Mouse (Mus musculus): ENCODE data around the gene Nop53. TPM values are rescaled to one million over a fixed set of nuclear protein-coding genes. Genes with fewer than 3 reads are reported as not detected.
A peak's percentile ranks its signal among the peaks of the same experiment; 100 is the strongest.

The Nop53 gene
- polyA plus RNA-seq, 1 experiment = 134 TPM

DNA sequence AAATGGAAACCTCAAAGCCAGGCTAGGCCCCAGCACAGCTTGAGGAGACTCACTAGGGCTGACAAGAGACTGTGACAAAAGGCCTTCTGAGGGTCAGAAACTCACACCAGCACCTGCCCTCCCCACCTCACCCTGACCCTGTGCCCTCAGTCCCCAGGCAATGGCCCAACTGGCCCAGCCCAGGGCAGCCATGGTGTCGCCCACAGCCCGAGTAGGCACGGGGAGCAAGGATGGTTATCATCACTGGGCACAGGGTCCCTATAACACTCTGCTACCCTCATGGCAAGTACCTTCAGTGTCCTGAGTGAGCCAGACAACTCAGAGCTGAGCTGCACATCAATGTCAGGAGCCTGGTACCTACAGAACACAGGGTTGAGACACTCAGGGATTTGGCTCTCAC lies 7.3 kb downstream of the Nop53 start:
- TF ChIP-seq POLR2A (IDR thresholded peaks at IDR 0.05; ENCODE audit: borderline replicate concordance, extremely low read depth, insufficient read depth, insufficient read length, poor library complexity, severe bottlenecking) (no peak), CTCF (IDR thresholded peaks at IDR 0.05; ENCODE audit: borderline replicate concordance, extremely low read depth, insufficient read depth, insufficient read length) (no peak)

DNA sequence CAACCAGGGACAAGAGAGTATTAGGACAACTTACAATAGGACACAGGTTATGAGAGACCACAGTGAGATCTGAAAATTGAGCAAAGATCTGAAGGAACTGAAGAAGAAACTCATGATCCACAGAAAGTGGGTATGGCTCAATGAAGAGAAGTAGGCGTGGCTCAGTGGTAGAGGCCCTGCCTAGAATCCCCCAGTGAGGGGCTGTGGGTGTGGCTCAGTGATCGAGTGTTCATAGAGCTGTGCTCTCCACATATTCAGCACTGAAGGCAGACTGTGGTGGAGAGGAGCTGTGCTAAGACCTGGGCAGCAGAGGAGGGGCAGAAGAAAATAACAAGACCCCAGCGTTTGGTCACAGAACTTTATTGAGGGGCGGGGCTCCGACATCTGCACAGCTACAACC lies 8.4 kb downstream of the Nop53 start:
- DNase-seq (ENCODE audit: low read depth) = no peak
- TF ChIP-seq POLR2A (IDR thresholded peaks at IDR 0.05; ENCODE audit: borderline replicate concordance, extremely low read depth, insufficient read depth, insufficient read length, poor library complexity, severe bottlenecking) (no peak), CTCF (IDR thresholded peaks at IDR 0.05; ENCODE audit: borderline replicate concordance, extremely low read depth, insufficient read depth, insufficient read length) (no peak)

More for the DNA sequence above, 7.3 kb downstream of the Nop53 start:
- DNase-seq (ENCODE audit: low read depth) = no peak

DNA sequence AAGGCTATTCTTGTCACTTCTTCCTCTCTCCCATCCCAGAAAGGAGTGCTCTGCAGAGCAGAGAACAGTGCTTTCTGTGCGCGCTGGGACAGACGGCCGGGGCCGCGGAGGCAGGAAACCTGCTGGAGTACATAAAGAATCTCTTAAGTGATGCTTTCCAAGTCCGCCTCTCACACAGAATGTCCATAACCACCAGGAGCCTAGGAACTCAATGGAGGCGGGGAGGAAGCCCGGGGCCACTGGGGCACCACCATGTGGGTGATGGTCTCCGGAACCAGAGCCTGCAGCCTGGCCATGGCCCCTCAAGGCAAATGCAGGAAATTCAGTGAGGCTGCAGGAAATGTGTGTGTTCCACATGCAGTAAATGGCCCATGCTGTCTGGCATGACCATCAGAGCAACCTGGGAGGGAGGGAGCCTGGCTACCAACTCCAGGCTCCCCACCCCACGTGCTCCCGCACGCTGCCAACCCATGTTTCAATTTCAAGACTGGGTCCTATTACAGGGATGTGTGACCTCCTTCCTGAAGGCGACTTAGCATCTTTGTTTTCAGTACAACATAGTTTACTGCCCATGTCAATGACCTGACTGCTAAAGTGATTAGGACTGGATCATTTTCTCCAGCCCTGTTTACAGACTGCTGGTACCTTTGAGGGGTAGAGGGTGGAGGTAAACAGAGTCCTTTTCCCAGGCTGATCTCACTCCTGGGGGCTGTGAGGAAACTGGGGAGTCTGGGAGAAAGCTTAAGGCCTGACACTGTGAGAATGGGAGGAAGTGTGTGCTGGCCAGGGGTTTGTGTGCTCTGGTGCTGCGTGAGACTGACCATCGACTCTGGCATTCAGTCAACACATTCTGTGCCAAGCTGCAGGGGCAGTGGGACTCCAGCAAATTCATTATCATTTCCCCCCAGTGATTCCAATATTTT lies 12.2 kb downstream of the Nop53 start:
- TF ChIP-seq CTCF (IDR thresholded peaks at IDR 0.05; ENCODE audit: borderline replicate concordance, extremely low read depth, insufficient read depth, insufficient read length) = no peak
- no peak for TF ChIP-seq POLR2A (IDR thresholded peaks at IDR 0.05; ENCODE audit: borderline replicate concordance, extremely low read depth, insufficient read depth, insufficient read length, poor library complexity, severe bottlenecking)
- DNase-seq (ENCODE audit: low read depth) = no peak

DNA sequence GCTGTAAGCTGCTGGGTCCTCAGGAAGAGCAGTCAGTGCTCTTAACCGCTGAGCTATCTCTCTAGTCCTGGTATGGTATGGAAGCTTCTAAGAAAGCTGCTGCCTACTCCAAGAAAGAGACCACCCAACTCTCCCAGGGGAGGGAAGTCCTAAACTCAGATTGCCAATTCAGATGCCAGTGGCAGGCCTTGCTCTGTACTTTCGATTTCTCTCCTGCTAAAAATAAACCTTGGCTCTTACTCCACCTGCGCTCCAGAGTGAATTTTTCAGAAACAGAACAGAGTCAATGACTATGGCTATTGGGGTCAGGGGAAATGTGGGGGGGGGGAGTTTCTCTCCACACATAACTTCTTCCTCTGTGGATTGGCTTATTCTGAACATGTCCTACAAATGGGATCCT lies 14.2 kb downstream of the Nop53 start:
- no peak for DNase-seq (ENCODE audit: low read depth)
- TF ChIP-seq CTCF (IDR thresholded peaks at IDR 0.05; ENCODE audit: borderline replicate concordance, extremely low read depth, insufficient read depth, insufficient read length) (no peak), POLR2A (IDR thresholded peaks at IDR 0.05; ENCODE audit: borderline replicate concordance, extremely low read depth, insufficient read depth, insufficient read length, poor library complexity, severe bottlenecking) (no peak)

DNA sequence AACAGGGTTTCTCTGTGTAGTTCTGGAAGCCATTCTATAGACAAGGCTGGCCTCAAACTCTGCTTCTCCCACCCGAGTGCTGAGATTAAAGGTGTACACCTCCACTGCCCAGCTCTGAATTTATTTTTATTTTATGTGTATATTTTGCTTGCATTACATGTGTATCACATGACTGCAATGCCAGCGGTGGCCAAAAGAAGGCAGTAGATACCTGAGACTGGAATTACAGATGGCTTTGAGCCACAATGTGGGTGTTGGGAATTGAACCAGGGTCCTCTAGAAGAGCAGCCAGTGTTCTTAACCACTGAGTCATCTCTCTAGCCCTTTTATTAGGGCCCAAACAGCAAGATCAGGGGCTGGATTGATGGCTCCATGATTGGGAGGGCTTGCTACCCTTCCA lies 15.3 kb downstream of the Nop53 start:
- TF ChIP-seq POLR2A (IDR thresholded peaks at IDR 0.05; ENCODE audit: borderline replicate concordance, extremely low read depth, insufficient read depth, insufficient read length, poor library complexity, severe bottlenecking) = no peak
- peak; percentile 4; the same call in 1 of the 2 replicates for TF ChIP-seq CTCF (IDR thresholded peaks at IDR 0.05; ENCODE audit: borderline replicate concordance, extremely low read depth, insufficient read depth, insufficient read length)
- no peak for DNase-seq (ENCODE audit: low read depth)

DNA sequence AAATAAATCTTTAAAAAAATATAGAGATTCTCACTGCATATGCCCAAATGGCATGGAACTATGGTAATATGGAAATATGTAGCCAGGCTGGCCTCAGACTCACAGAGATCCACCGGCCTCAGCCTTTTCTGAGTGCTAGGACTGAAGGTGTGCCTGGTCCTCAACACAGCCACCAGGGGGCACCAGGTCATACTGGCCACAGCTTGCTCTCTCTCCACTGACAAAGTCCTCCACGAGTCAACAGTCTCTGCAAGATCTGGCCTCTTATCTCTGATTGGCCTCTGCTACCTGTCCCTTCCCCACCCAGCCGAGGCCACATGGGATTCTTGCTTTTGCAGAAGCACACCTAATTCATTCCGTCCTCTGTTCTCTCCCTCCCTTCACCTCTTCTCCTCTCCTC lies 16.0 kb downstream of the Nop53 start:
- no peak for TF ChIP-seq POLR2A (IDR thresholded peaks at IDR 0.05; ENCODE audit: borderline replicate concordance, extremely low read depth, insufficient read depth, insufficient read length, poor library complexity, severe bottlenecking)
- TF ChIP-seq CTCF (IDR thresholded peaks at IDR 0.05; ENCODE audit: borderline replicate concordance, extremely low read depth, insufficient read depth, insufficient read length) = peak; percentile 59
- DNase-seq (ENCODE audit: low read depth) = no peak

DNA sequence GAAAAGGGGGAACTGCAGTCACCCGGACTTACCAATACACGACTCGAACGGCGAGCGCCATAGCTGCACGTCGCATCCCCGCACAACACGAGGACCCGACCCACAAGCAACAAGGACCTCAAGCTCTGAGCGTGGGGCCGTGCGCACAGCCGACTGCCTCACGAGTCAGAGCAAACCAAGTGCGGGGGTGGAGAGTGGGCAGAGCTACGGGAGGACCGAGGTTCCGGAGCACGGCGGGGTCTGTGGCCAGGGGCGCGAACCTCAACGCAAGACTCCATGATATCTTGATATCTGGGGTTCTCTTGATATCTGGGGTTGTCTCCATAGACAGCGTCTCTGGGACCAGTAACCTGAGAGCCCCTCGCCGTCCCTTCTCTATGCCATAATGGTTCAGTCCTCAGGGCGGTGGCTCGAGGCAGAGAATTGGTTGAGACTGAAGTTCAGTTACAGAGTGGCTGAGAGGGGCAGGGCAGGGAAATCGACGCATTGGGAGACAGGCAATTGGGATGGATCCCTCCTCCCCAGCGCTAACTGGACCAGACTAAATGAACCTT lies 23.6 kb downstream of the Nop53 start, which contains the start of gene Selenow:
Gene Selenow (minus strand): TSS at position 183 of the 554 bp plus-strand sequence.
- TF ChIP-seq CTCF (IDR thresholded peaks at IDR 0.05; ENCODE audit: borderline replicate concordance, extremely low read depth, insufficient read depth, insufficient read length) (no peak), POLR2A (IDR thresholded peaks at IDR 0.05; ENCODE audit: borderline replicate concordance, extremely low read depth, insufficient read depth, insufficient read length, poor library complexity, severe bottlenecking) (peak; percentile 78; the same call in 1 of the 2 replicates)
- DNase-seq (ENCODE audit: low read depth) = peak; percentile 98

DNA sequence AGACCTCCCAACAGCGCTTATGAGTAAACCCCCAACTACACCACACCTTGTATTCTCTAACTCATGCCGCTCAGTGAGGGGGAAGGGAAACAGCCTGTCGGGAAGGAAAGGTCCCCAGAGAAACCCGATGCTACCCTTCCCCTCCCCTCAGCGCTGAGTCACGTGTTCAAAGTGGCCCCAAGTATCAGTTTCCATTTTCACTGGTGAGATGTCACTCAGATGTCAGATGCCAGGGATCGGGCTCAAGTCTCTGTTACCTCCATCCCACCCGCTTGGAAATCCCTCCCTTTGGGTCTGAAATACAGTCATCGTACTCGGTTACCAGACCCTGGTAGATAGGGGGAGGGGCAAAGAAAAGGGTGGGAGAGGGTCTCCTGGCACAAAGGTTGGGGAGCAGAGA lies 24.1 kb downstream of the Nop53 start:
- TF ChIP-seq POLR2A (IDR thresholded peaks at IDR 0.05; ENCODE audit: borderline replicate concordance, extremely low read depth, insufficient read depth, insufficient read length, poor library complexity, severe bottlenecking) (no peak), CTCF (IDR thresholded peaks at IDR 0.05; ENCODE audit: borderline replicate concordance, extremely low read depth, insufficient read depth, insufficient read length) (no peak)
- DNase-seq (ENCODE audit: low read depth) = peak; percentile 81

DNA sequence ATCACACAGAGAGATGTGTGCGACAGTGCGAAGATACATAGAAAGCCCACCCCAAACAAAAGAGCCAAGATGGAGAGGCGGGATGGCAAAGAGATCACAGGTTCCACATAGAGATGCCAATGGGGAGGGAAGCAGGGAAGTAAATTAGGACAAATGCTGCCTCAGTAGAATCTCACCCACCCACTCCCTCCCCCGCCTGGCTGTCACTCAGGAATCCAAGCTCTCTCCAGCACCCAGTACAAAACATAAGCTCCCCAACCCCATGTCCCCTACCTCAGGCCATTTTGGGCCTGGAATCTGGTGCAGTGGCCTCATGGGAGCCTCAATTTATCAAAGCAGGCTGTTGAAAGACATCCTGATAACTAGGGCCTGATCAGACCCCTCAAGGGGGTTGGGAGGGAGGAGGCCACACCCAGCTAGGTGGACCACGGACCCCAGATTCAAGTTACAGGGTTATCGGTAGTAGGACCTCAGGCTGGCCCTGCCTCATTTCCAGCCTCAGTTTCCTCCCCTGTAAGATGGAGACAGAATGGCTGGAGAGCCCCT lies 25.2 kb downstream of the Nop53 start:
- no peak for TF ChIP-seq CTCF (IDR thresholded peaks at IDR 0.05; ENCODE audit: borderline replicate concordance, extremely low read depth, insufficient read depth, insufficient read length)
- no peak for TF ChIP-seq POLR2A (IDR thresholded peaks at IDR 0.05; ENCODE audit: borderline replicate concordance, extremely low read depth, insufficient read depth, insufficient read length, poor library complexity, severe bottlenecking)
- no peak for DNase-seq (ENCODE audit: low read depth)

DNA sequence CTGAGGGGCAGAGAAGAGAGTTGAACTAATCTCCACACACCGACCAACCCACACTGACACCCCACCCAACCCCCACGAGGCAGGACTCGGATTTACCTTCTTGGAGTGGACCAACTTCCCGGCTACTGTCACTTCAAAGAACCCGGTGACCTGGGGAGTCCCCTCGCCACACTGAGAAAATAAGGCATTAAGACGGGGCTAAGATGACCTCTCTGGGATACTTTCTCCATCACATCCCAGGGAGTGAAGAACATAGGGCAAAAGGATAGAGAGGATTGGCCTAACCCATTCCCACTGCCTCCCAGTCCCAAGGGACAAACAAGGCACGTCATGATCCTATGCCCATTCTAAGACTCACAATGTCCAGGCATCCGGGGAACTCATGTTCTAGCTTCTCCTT lies 25.9 kb downstream of the Nop53 start:
- DNase-seq (ENCODE audit: low read depth) = no peak
- TF ChIP-seq CTCF (IDR thresholded peaks at IDR 0.05; ENCODE audit: borderline replicate concordance, extremely low read depth, insufficient read depth, insufficient read length) (no peak), POLR2A (IDR thresholded peaks at IDR 0.05; ENCODE audit: borderline replicate concordance, extremely low read depth, insufficient read depth, insufficient read length, poor library complexity, severe bottlenecking) (no peak)

DNA sequence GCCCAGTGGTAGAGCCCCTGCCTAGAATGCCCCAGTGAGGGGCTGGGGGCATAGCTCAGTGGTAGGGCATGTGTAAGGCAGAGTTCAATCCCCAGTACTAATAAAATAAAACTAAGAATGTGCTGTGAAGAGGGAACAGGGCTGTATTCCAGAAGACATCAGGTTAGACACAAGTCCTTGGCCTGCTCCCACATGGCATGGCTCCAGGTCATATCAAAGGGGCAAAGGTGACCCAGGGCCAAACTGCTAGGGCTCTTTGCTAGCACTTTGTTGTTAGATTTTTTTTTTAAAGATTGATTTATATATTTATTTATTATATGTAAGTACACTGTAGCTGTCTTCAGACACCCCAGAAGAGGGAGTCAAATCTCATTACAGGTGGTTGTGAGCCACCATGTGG lies 27.5 kb downstream of the Nop53 start:
- TF ChIP-seq CTCF (IDR thresholded peaks at IDR 0.05; ENCODE audit: borderline replicate concordance, extremely low read depth, insufficient read depth, insufficient read length) (no peak), POLR2A (IDR thresholded peaks at IDR 0.05; ENCODE audit: borderline replicate concordance, extremely low read depth, insufficient read depth, insufficient read length, poor library complexity, severe bottlenecking) (no peak)
- no peak for DNase-seq (ENCODE audit: low read depth)

Data from brain, embryonic 14.5 days (tissue).